Mouse (Mus musculus) embryonic facial prominence, embryonic 12.5 days (tissue): Measurements from ENCODE around the gene Pofut1. TPM values are rescaled to one million over a fixed set of nuclear protein-coding genes. Genes with fewer than 3 reads are reported as not detected.
"Not testable (repeated sequence)": the region's sequence is repeated elsewhere in the genome, so short reads cannot be mapped to it uniquely, and the experiment has no call there.

Experiments
- ATAC-seq: fragments of 200-750 bp; cut with Nextera tagmentation; 2 replicates; pipeline ENCODE4 v1.8.0; 2017; ENCODE audit not compliant: insufficient number of reproducible peaks, insufficient read depth, low FRiP score, low TSS enrichment
- H3K27ac ChIP-seq: fragments of 300-500 bp; sonication (generic); 2 replicates; pipeline ENCODE4 v1.5.1; 2016; ENCODE audit warnings: mild to moderate bottlenecking
- H3K27me3 ChIP-seq: fragments of 300-500 bp; sonication (generic); 2 replicates; pipeline ENCODE4 v1.6.1; 2016; ENCODE audit warnings: mild to moderate bottlenecking, moderate library complexity
- H3K36me3 ChIP-seq: fragments of 300-500 bp; sonication (generic); 2 replicates; pipeline ENCODE4 v1.6.1; 2016; ENCODE audit warnings: mild to moderate bottlenecking
- H3K4me1 ChIP-seq: fragments of 300-500 bp; sonication (generic); 2 replicates; pipeline ENCODE4 v1.6.1; 2016
- H3K4me2 ChIP-seq: fragments of 300-500 bp; sonication (generic); replicated peaks from 2 replicates; pipeline ENCODE4 v1.6.1; 2016; ENCODE audit warnings: mild to moderate bottlenecking, moderate library complexity
- H3K4me3 ChIP-seq: fragments of 300-500 bp; sonication (generic); 2 replicates; pipeline ENCODE4 v1.5.1; 2016; ENCODE audit warnings: mild to moderate bottlenecking
- H3K9ac ChIP-seq: fragments of 300-500 bp; sonication (generic); 2 replicates; pipeline ENCODE4 v1.6.1; 2016; ENCODE audit warnings: mild to moderate bottlenecking, moderate library complexity
- H3K9me3 ChIP-seq: fragments of 300-500 bp; sonication (generic); 2 replicates; pipeline ENCODE4 v1.6.1; 2016; ENCODE audit warnings: mild to moderate bottlenecking, moderate library complexity
- WGBS: fragments of 180-500 bp; shearing (Covaris S2); methylation state at CpG from one replicate; pipeline ENCODE4 v1.1.7; 2016; 5-methylcytosine and 5-hydroxymethylcytosine counted together
- polyA plus RNA-seq: library from polyadenylated mRNA; unstranded; fragments of >200 nt; fragmentation: Nextera tagmentation; extraction: Ambion mirVana; gene quantifications from 2 replicates; pipeline ENCODE4 v1.2.1, GENCODE M21; 2016

The Pofut1 gene
- polyA plus RNA-seq, 1 experiment from 2014 or later: 7.6 TPM

GRCm38 (mm10) chr2:153274200-153274918 is 33.0 kb downstream of the Pofut1 start:
- not testable (repeated sequence) for H3K27me3 ChIP-seq, H3K4me3 ChIP-seq, H3K4me1 ChIP-seq, H3K27ac ChIP-seq, H3K9me3 ChIP-seq, H3K36me3 ChIP-seq, H3K9ac ChIP-seq, H3K4me2 ChIP-seq
- 69% methylated on average over 6 of the region's 6 CpGs for WGBS
- ATAC-seq: peak; percentile 28; the same call in 1 of the 2 replicates

- Histone ChIP-seq H3K4me2 (no peak overlapping the region), H3K27ac (no peak overlapping the region), H3K36me3 (no peaks in the 10 kb centered on the region), H3K9me3 (no peaks in the 10 kb centered on the region), H3K27me3 (no peaks in the 10 kb centered on the region), H3K4me1 (peaks cover 2% of the 10 kb centered on the region; the same call in 1 of the 2 replicates), H3K4me3 (no peak overlapping the region), H3K9ac (no peak overlapping the region)
- ATAC-seq: no peak
- WGBS: 79% methylated on average over 6 of the region's 6 CpGs
Measured at GRCm38 (mm10) chr2:153274919-153275247, 33.5 kb downstream of the Pofut1 start.

- 78% methylated on average over 3 of the region's 3 CpGs for WGBS
- H3K27ac ChIP-seq: not testable (repeated sequence)
Measured at GRCm38 (mm10) chr2:153275577-153275976, 34.2 kb downstream of the Pofut1 start.

GRCm38 (mm10) chr2:153276440-153276839 is 35.1 kb downstream of the Pofut1 start:
- 90% methylated on average over 8 of the region's 8 CpGs for WGBS
- Histone ChIP-seq H3K4me3 (no peak overlapping the region), H3K27me3 (no peaks in the 10 kb centered on the region), H3K9me3 (no peaks in the 10 kb centered on the region), H3K27ac (no peak overlapping the region), H3K9ac (no peak overlapping the region), H3K4me2 (no peak overlapping the region), H3K36me3 (no peaks in the 10 kb centered on the region), H3K4me1 (no peaks in the 10 kb centered on the region)
- no peak for ATAC-seq

More at GRCm38 (mm10) chr2:153275577-153275976, 34.2 kb downstream of the Pofut1 start:
- H3K4me2 ChIP-seq, H3K4me3 ChIP-seq, H3K27me3 ChIP-seq, ATAC-seq, H3K9ac ChIP-seq, H3K36me3 ChIP-seq, H3K4me1 ChIP-seq, H3K9me3 ChIP-seq: not testable (repeated sequence)

- not testable (repeated sequence) for H3K27me3 ChIP-seq, ATAC-seq, H3K36me3 ChIP-seq, H3K4me1 ChIP-seq, H3K9ac ChIP-seq, H3K27ac ChIP-seq, H3K4me3 ChIP-seq, H3K9me3 ChIP-seq, H3K4me2 ChIP-seq
- 96% methylated on average over 5 of the region's 5 CpGs for WGBS
Measured at GRCm38 (mm10) chr2:153276846-153277245, 35.5 kb downstream of the Pofut1 start.

- WGBS: 88% methylated on average over 5 of the region's 5 CpGs
- Histone ChIP-seq H3K4me3 (no peak overlapping the region), H3K36me3 (no peaks in the 10 kb centered on the region), H3K4me2 (no peak overlapping the region), H3K4me1 (no peaks in the 10 kb centered on the region), H3K9me3 (no peaks in the 10 kb centered on the region), H3K27ac (no peak overlapping the region), H3K9ac (no peak overlapping the region), H3K27me3 (no peaks in the 10 kb centered on the region)
- no peak for ATAC-seq
Measured at GRCm38 (mm10) chr2:153278357-153278756, 37.0 kb downstream of the Pofut1 start.

GRCm38 (mm10) chr2:153283919-153284318 is 42.6 kb downstream of the Pofut1 start:
- H3K9me3 ChIP-seq: no peaks in the 10 kb centered on the region
- H3K4me3 ChIP-seq: no peak overlapping the region
- H3K4me2 ChIP-seq: no peak overlapping the region
- no peak for ATAC-seq
- no peaks in the 10 kb centered on the region for H3K27me3 ChIP-seq
- H3K4me1 ChIP-seq: no peaks in the 10 kb centered on the region
- WGBS: 88% methylated on average over 6 of the region's 6 CpGs
- no peaks in the 10 kb centered on the region for H3K36me3 ChIP-seq
- H3K27ac ChIP-seq: no peak overlapping the region
- no peak overlapping the region for H3K9ac ChIP-seq

GRCm38 (mm10) chr2:153286524-153286923 is 45.2 kb downstream of the Pofut1 start:
- Histone ChIP-seq H3K4me1 (no peaks in the 10 kb centered on the region), H3K27me3 (no peaks in the 10 kb centered on the region), H3K9me3 (no peaks in the 10 kb centered on the region), H3K4me3 (no peak overlapping the region), H3K9ac (no peak overlapping the region), H3K27ac (no peak overlapping the region), H3K4me2 (no peak overlapping the region), H3K36me3 (no peaks in the 10 kb centered on the region)
- no peak for ATAC-seq
- WGBS: 90% methylated on average over 4 of the region's 4 CpGs

- no peak overlapping the region for H3K4me3 ChIP-seq
- H3K4me1 ChIP-seq: peaks cover 13% of the 10 kb centered on the region
- H3K27me3 ChIP-seq: no peaks in the 10 kb centered on the region
- no peak for ATAC-seq
- H3K36me3 ChIP-seq: no peaks in the 10 kb centered on the region
- no peak overlapping the region for H3K4me2 ChIP-seq
- H3K9ac ChIP-seq: no peak overlapping the region
- 56% methylated on average over 6 of the region's 6 CpGs for WGBS
- H3K9me3 ChIP-seq: no peaks in the 10 kb centered on the region
- no peak overlapping the region for H3K27ac ChIP-seq
Measured at GRCm38 (mm10) chr2:153287835-153288234, 46.5 kb downstream of the Pofut1 start.

GRCm38 (mm10) chr2:153290938-153291928 is 49.9 kb downstream of the Pofut1 start, which contains the start of gene Kif3b:
Gene Kif3b, plus strand, starts transcription at chr2:153291413.
- Histone ChIP-seq H3K4me1 (peaks cover 13% of the 10 kb centered on the region), H3K4me3 (peak within 1 kb of the TSS; percentile 99), H3K4me2 (peak within 1 kb of the TSS; percentile 89), H3K36me3 (no peaks in the 10 kb centered on the region), H3K27ac (0 out of 2 replicates have a peak within 1 kb of the TSS, but pooled peaks have one; percentile 36), H3K9me3 (no peaks in the 10 kb centered on the region), H3K27me3 (no peaks in the 10 kb centered on the region), H3K9ac (peak within 1 kb of the TSS; percentile 88)
- peak; percentile 70 for ATAC-seq
- under 1% methylated on average over 63 of the region's 63 CpGs for WGBS

- Histone ChIP-seq H3K4me3 (peak overlapping the region; percentile 99; the same call in 1 of the 2 replicates), H3K9me3 (no peaks in the 10 kb centered on the region), H3K4me2 (peak overlapping the region; percentile 89), H3K4me1 (peaks cover 13% of the 10 kb centered on the region), H3K36me3 (no peaks in the 10 kb centered on the region), H3K27me3 (no peaks in the 10 kb centered on the region), H3K9ac (0 out of 2 replicates have a peak overlapping the region, but pooled peaks have one; percentile 88), H3K27ac (no peak overlapping the region)
- no peak for ATAC-seq
- WGBS: 54% methylated on average over 7 of the region's 7 CpGs
Measured at GRCm38 (mm10) chr2:153292305-153292861, 51.0 kb downstream of the Pofut1 start.
